Mouse (Mus musculus): Measurements from ENCODE around the gene Prkar2a.

GRCm38 (mm10) chr9:108723751-108724150 lies 34.6 kb downstream of the Prkar2a start:
- no peak for TF ChIP-seq CTCF (IDR thresholded peaks at IDR 0.05; ENCODE audit: extremely low read depth, insufficient read length, insufficient replicate concordance, low read depth, low read length)
- no peak for TF ChIP-seq POLR2A (IDR thresholded peaks at IDR 0.05; ENCODE audit: low read depth, low read length)
